Mouse (Mus musculus): Measurements from ENCODE around the gene Mterf4.
"Not testable (repeated sequence)": the region's sequence is repeated elsewhere in the genome, so short reads cannot be mapped to it uniquely, and the experiment has no call there.

Mterf4 gene

DNA sequence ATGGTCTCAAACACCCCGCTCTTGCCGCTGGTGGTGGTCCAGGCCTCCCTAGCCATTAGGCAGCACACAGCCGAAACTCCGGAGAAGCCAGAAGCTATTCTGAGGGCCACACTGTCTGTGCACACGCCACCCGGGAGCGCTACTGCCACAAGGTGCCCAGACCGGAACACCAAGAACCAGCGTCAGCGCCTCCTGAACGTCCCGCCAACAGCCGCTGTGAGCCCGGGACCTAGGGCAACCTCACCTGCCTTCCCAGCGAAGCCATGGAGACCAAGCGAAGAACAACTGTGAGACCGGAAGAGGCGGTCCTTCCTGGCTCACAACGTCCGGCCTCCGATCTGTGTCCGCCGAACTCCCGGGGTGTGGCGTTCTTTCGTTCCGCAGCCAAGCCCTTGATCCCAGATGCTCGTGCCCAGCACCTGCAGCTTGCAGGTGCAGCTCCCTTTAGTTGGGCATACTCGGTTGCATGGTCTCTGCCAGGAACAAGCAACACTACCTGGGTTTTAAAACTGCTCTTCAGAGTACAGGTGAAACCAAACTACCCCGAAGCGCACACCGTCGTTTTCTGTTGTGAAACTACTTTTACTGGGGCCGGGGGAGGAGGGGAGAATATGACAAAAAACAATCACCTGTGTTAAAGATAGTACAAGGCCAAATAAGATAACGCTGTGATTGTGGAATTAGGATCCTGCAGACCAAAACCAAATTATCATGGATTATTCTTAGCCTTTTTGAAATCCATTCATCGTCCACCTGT, at the start of gene Mterf4:
Gene Mterf4, minus strand, starts transcription at position 335 of the 757 bp plus-strand sequence.
- peak; percentile 84 for DNase-seq

DNA sequence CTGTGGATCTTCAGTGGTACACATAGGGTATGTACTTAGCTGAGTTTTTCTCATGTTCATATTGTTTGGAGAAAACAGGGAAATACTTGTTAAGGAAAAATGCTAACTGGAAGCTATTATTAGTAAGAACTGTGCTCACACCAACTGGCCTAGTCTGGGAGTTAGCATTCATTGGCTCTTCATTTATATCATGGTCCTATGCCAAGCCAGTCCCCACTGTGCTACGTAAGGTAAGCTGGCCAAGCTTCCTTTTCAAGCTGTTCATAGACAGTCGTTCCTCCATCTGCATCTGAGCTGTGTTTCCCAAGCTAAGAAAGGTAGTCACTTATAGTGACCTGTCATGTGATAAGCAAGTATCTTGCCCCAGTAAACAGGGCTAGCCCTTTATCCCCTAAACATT, 47.0 kb upstream of the Mterf4 start:
- DNase-seq = no peak

DNA sequence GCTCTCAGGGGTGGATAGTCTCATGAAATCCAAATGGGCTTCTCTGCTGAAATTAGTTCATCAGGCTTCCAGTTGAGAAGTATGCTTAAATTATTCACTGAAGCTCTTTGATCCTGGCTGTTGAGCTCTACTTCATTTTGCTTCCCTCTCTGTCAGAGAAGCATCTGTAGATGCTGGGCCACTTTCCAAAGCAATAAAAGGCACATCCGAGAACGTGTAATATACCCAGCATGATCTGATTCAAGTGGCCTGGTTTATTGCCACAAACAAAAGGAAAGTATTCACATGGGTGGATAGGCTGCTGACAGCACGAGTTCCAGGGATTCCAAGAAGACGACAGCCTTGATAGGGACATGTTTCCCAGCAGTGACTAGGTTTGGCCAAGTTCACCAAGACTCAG, 44.0 kb upstream of the Mterf4 start:
- DNase-seq = no peak

DNA sequence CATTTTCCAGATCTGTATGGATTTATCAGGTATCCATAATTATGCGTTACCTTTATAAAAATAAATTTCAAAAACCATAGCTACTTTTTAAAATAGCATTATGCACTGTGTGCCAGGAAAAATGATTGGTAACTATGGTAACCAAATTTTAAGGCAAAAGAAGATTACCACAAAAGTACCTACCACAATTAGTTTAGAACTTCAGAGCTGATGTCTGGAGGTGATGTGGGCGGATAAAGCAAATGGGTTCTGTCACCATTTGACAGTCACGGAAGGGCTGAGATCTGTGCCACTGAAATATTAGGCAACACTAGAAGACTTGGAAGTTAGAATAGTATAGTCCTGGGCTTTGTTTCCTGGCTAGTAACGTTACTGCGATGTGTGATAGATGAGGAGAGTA, 41.5 kb upstream of the Mterf4 start:
- no peak for DNase-seq

DNA sequence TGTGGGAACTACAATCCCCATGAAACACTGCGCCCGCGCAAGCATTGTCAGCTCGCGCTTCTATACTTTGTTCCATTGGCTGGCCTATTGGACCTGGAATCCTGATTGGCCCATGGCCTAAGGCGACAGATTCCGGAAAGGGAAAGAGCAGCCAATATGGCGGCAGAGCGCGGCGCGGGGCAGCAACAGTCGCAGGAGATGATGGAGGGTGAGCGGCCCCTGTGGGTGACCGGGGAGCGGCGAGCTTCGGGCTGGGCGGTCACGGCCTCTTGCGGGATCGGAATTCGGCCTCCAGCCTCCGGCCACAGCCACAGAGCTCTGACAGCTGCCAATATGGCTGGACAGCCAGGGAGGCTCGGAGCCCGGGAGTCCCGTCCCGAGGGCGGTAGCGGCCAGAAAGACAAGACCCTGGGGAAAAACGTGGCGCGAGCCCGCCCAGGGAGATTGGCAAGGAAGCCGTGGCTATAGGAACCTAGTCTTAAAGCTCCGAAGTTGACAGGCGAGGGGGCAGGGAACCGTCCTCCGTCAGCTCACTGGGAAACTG, 37.9 kb upstream of the Mterf4 start:
- DNase-seq = peak; percentile 93

DNA sequence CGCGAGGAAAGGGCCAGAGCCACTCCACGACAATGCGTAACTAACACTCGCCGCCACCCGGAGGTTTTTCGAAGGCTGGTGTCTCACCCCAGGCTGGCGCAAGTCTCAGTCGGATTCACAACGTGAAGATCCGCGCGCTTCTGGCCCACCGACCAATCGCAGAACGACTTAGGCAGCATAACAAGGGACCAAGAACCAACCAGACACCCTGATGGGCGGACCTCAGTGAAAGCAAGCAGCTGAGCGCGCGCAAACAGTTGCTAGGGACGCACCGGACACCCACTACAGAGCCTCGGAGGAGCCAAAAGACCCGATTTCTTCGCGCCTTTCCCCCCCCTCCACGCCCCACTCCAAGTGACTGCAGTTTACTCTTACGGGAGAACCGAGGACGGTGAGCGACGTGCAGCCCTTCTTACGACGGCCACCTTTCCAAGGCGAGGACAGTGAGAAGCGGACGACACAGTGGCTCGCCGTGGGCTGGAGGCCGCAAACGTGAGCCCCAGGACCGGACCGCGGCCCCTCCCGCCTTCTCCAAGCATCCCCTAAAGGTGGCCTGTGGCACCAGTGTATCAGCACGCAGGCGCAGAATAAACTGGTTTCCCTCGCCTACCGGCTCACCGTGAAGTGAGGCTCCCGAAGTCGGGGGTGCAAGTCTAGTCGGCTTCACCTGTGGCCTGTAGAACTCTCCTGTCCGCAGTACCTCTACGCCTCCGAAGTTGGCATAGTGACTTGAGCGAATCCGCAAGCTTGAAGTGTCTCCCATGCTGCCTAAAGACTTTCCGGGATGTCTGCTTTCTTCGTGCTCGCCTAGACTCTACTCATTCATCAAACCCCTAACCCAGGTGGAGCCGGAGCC, 37.2 kb upstream of the Mterf4 start, which contains the start of the genes Ppp1r7 and Pask:
Gene Ppp1r7, plus strand, starts transcription at position 207 of the 856 bp plus-strand sequence.
Gene Pask, minus strand, starts transcription at position 835 of the 856 bp plus-strand sequence.
- DNase-seq = peak; percentile 94

DNA sequence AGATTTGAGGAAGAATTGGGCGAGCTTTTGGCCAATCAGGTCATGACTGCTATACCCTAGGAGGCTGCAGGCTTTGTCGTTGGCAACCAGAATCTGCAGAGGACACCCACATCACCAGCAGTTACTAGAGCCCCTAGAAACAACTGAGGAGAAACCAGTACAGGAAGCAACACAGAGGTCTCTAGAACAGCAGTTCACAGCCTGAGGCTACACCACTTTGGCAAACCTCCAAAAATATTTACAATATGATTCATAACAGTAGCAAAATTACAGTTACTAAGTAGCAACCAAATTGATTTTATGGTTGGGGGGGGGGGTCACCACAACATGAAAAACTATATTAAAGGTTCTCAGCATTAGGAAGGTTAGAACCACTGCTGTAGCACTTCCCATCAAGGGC, 28.9 kb upstream of the Mterf4 start:
- no peak for DNase-seq

DNA sequence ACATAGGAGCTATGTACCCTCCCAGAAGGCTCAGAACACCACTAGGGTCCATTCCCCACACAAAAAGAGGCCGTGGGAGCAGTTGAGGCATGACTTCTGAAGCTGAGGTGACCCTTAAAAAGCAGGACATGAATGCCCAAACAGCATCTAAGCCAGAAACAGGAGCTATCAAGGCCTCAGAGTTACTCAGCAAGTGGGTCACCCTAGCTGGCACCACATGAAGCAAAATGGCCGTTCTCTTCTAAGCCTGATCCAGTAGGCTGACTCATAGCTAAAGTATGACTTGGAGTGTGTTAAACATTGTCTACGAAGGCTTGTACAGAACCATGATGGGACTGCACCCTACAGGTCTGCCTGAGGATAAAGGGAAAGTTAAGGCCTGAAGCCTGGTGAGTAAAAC, 20.7 kb upstream of the Mterf4 start:
- DNase-seq = no peak

DNA sequence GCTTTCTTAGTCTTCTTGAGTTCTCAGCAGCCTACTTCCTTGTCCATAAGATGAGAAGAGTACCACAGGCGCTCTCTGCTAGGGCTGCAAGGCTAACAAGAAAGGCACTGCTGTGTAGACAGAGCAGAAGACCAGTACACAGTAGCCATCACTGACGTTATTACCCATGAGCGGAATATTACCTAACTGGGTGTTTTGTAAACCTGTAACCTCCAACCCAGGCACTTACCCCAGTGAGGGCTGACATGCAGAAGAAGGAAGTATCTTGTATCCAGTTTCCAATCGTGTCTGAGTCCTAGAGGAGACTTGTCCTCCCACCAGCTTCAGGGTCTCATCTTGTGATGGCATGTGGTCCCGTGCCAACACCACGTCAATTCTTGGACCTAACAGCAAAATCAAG, 18.3 kb upstream of the Mterf4 start:
- DNase-seq = no peak

DNA sequence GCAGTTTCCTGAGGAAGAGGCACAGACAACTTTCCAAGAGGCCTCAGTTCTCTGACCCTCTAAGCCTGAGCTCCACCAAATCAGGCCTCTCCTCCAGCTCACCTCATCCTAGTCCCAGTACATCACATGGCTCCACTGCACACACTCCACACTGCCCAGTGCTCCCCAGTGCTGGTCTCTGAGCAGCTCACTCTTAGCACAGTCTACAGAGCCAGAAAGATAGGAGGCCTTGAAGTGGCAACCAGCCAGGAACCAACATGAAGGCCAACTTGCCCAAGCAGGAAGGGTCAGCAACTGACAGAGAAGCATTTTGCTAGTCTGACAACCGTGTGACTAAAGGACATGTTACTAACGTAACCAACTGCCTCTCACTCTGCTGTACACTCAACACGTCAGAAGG, 5.1 kb downstream of the Mterf4 start:
- DNase-seq = no peak

DNA sequence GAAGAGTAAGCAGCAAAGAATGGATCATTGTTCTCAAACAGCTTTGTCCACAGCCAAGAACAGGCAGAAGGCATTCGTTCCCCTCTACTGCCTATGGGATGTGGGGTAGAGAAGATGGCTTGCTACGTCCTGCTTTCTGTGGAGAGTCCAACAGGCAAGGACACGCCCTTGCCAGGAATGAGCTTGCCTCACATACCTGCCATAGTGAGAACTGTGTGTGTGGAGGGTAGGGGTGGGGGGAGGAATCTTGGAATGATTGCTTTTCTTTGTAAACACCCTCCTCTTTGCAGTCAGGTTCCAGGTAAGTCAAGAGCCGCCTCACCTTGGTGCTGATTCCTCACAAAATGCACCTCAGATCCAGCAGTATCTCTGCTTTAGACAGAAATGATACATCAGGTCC, 5.9 kb downstream of the Mterf4 start:
- DNase-seq = no peak

DNA sequence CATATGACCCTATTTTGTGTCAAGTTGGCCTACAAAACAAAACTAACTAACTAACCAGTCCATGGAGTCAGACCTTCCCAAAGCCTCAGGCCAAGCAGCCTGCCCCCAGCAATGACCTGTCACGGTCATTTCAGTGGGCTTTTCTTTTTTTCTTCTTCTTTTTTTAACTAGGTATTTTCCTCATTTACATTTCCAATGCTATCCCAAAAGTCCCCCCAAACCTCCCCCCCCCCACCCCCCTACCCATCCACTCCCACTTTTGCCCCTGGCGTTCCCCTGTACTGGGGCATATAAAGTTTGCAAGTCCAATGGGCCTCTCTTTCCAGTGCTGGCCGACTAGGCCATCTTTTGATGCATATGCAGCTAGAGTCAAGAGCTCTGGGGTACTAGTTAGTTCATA, 11.2 kb downstream of the Mterf4 start:
- DNase-seq = not testable (repeated sequence)

DNA sequence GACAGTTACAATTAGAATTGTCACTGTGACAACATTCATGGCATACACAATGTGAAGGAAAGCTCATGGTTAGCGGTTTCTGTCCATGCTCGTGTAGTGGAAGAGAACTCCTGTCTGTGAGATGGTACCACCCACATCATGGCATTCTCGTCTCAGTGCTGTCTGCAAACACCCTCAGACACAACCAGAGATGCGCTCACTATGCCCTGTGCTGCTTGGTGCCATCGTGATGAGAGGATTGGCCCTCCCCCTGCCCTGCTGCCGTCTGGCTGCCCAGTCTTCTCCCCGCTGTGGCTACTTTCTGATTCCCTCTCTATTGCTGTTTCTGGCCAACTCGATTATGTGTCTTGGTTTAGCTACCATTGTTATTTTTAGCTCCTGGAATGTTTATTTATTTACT, 13.7 kb downstream of the Mterf4 start:
- no peak for DNase-seq

DNA sequence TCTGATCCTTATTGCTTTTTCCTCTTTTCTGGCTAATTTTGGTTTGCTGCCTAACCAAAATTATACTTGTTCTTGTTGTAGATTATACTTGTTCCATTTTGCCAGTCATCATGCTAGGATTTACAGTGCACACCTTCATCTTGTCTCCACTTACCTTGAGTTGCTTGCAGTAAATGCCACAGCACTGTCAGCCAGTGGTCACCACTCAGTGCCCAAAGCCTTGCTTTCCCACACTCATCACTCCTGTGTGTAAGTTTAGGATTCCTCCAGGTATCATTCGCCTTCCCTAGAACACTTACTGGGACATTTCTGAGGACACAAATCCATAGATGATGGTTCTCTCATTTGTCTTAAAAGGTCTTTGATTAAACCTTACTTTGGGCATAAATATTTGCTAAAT, 14.1 kb downstream of the Mterf4 start:
- no peak for DNase-seq

DNA sequence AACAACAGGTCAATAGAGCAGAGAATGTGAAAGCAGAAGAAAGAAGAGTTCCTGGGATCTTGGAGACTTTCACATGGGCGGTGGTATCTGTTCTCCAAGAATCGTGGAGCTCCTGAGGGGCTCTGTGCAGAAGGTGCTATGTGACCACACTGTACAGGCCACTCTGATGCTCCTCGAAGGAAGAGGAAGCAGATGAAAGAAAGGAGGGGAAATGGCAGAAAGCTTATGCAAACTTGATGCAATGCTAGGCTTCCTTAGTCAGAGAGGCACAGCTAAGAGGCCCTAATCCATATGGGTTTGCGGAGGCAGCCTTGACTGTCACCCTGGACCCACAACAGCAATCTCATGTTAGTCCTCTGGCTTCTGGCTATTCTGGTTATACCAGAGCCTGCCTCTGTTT, 14.8 kb downstream of the Mterf4 start:
- DNase-seq = no peak

DNA sequence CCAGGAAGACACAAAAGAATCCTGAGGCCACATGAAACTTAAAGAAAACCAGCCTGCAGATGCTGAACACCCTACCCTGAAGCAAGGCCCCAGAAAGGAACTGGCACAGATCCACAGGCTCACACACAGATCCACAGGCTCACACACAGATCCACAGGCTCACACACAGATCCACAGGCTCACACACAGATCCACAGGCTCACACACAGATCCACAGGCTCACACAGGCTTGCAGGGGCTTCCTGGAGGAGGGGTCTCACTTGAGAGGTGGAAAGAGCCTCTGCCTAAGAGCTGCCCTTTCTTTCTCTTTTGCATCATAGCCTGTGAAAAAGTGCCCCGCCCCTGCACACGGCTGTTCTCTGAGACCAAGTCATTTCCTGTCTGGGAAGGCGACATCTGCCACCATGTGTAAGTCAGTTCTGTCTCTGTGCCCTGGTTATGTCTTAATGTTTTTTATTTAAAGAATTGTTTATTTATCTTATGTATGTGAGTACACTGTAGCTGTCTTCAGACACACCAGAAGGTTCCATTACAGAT, 16.0 kb downstream of the Mterf4 start:
- peak; percentile 18 for DNase-seq

DNA sequence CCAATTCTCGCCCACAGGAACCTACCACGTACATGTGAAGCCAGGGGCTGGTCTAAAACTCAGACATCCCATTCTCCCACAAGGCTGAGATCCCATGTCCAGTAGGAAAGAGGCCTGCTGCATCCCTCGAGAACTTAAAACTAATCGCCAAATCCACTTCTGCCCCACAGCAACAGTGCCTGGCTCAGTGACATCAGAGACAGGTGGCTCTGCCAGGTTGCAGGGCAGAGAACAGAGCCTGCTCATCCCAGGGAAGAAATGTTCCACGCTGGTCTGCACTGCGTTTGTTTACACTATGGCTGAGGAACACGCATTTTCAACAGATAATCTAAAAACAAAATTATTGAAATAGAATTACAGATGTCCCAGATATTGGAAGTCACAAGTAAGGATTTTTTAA, 28.7 kb downstream of the Mterf4 start:
- DNase-seq = no peak

DNA sequence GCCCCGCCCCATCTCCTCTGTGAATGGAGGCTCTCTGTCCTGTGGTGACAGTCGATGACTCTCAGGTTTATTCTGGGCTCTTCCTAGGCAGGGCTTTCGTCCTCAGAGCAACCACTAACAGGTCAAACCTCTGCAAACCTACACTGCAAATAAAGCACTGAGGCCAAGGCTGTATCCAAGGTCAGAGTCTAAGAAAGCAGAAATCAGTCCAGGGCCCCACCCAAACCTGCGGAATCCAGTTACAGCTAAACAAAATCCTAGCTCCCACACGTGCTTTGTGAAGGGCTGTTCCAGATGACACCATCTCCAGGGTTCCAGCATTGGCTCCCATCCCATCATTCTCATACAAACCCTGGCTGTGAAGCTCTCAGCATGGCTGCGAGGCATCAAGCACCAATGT, 30.2 kb downstream of the Mterf4 start:
- no peak for DNase-seq

DNA sequence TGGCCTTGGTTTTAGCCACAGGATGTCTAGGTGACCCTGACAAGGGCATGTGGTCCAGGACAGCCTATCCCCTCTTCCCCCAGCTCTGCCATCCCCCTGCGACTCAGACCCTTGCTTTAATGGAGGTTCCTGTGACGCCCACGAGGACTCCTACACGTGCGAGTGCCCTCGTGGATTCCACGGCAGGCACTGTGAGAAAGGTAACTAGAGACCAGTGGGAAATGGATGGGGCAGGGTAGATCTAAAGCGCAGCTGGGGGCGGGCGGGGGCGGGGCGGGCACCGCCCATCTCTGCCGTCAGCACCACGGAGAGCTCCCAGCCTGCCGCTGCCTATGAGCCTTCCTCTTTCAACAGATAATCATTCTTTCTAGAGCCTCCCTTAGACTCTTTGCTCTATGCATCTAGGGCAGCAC, 33.3 kb downstream of the Mterf4 start:
- peak; percentile 66 for DNase-seq

DNA sequence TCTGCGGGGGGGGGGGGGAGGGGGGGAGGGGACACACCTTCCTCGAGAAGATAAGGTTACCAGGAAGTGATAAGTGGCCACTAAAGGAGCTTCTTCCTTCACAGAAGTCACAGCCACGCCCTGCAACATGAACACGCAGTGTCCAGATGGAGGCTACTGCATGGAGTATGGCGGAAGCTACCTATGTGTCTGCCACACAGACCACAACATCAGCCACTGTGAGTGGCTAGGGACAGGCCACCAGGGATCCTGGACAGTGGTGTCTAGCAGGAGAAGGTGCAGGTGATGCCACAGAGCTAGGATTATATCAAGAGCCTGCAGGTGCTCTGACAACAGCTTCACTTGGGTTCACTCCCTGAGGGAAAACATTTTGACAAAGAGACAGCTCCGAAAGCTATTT, 34.0 kb downstream of the Mterf4 start:
- no peak for DNase-seq

DNA sequence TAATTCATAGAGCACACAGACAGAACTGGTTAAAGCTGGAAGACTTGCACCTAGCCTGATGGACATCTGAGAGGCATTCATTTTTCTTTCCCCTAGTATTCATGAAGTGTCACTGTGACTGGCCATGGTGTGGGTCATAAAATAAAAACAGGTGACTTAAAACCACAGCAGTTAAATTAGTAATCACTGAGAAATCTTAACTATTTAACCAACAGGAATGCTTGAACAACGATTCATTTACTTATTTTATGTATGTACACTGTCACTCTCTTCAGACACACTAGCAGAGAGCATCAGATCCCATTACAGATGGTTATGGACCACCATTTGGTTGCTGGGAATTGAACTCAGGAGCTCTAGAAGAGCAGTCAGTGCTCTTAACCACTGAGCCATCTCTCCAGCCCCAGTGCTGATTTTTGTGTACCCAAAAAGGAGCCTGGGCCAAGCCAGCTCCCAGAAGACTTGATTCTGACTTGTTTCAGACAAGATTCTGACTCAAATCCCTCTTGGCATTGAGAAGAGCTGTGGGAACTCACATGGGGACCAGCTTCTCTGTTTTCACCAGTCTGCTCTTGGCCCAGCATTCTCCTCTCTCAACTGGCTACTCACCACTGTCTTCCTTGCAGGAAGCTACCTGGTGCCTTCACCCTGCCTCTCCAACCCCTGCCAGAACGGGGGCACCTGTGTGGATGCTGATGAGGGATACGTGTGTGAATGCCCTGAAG, 35.0 kb downstream of the Mterf4 start:
- DNase-seq = no peak

DNA sequence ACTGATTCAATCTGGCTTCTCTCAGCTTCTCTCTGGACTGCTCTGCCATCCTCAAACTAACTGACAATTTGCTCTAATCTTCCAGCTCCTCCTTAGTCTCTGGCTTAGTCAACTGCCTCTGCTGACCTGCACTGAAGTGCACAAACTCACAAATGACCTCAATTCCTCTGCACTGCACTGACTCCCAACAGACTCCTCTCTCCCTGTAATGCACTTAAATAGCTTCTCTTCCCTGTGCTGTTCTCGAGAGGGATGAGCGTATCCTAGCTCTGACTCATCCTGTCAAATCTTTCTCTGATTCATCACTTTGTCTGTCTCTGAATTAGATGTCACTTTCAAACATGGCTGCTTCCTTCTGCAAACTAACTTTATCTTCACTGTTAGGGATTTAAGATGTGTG, 37.5 kb downstream of the Mterf4 start:
- DNase-seq = no peak

DNA sequence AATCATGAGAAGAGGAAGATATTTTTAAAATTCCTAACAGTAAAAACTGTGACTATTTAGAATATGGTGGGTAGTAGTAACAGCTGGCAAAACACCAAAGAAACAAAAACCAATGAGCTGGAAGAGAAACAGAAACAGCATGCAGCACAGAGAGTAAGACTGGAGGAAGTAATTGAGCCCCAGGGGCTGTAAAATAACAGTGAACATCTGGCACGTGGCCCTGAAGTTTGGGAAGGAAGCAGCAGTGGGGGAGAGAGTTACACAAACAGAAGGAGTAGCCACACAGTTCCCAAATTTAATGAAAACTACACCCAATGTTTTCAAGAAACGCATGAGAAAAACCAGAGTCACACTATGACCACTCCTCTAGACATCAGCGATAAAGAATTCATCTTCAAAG, 38.5 kb downstream of the Mterf4 start:
- DNase-seq = no peak

Measured in thymus, postnatal 14 days (tissue).